Mouse (Mus musculus): ENCODE results near the gene Fndc8. TPM values are rescaled to one million over a fixed set of nuclear protein-coding genes. Genes with fewer than 3 reads are reported as not detected.

Fndc8 gene
- polyA plus RNA-seq, 1 experiment, result 0.11 TPM

- no peak for TF ChIP-seq POLR2A (IDR thresholded peaks at IDR 0.05; ENCODE audit: borderline replicate concordance, extremely low read depth, low read depth, low read length)
- no peak for TF ChIP-seq CTCF (IDR thresholded peaks at IDR 0.05; ENCODE audit: insufficient read depth, low read length)
- no peak overlapping the region for H3K4me3 ChIP-seq (replicated peaks; ENCODE audit: extremely low read depth, low read depth, low read length)
- 85% methylated on average over 7 of the region's 7 CpGs for WGBS
- H3K4me1 ChIP-seq (ENCODE audit: control insufficient read depth, insufficient read depth, low read length), result peaks cover 2% of the 10 kb centered on the region; the same call in 1 of the 2 replicates
- no peak for DNase-seq
Observed at GRCm38 (mm10) chr11:82852958-82853357, 39.0 kb upstream of the Fndc8 start.

DNA sequence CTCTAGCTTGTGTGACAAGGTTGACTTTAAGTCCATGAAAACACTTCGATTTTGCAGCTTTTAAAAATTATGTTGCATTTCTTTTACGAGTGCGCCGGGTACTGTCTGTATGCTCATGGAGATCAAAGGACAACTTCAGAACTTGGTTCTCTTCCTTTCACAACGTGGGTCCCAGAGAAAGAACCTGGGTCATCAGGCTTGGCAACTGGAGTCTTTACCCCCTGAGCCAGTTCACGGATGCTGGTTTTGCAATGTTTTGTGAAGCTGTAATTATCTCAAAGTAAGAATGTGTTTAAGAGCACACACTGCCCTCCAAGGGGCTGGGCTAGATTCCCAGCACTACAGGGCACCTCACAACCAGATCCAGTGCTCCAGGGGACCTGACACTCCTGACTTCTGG lies 37.8 kb upstream of the Fndc8 start:
- Histone ChIP-seq H3K4me3 (replicated peaks; ENCODE audit: extremely low read depth, low read depth, low read length) (no peak overlapping the region), H3K4me1 (ENCODE audit: control insufficient read depth, insufficient read depth, low read length) (peaks cover 2% of the 10 kb centered on the region; the same call in 1 of the 2 replicates)
- WGBS, result 80% methylated on average over 6 of the region's 6 CpGs
- TF ChIP-seq POLR2A (IDR thresholded peaks at IDR 0.05; ENCODE audit: borderline replicate concordance, extremely low read depth, low read depth, low read length), result no peak
- TF ChIP-seq CTCF (IDR thresholded peaks at IDR 0.05; ENCODE audit: insufficient read depth, low read length), result no peak
- no peak for DNase-seq

DNA sequence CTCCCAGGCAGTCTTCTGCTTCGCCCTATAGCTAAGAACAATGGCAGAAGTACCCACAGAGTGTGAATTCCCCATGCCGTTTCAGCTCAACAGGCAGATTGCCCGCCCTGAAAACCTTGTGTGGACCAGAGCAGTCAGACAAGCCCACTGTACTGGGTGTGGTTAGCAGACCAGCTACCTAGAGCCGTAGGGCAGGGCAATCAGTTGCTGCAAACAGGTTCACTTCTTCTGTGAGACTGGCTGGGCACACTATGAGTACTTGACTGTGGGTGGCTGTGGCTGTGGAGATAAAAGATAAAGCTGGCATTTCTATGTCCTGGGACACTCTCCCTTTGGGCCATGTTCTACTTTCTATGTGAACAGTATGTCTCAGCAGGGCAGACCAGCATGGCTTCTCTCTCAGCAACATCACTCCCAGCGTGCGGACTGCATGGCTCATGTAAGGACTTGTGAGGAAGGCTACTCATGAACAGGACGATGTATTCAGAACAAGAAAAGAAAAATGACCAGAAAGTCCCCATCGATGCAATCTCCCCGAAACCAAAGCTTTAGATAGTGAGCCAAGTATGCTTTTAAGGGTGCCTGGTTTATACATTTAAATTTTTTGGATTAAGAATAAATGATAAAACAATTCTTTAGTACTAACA lies 36.5 kb upstream of the Fndc8 start:
- no peak for DNase-seq
- Histone ChIP-seq H3K4me3 (replicated peaks; ENCODE audit: extremely low read depth, low read depth, low read length) (no peak overlapping the region), H3K4me1 (ENCODE audit: control insufficient read depth, insufficient read depth, low read length) (peaks cover 2% of the 10 kb centered on the region; the same call in 1 of the 2 replicates)
- TF ChIP-seq CTCF (IDR thresholded peaks at IDR 0.05; ENCODE audit: insufficient read depth, low read length), result no peak
- no peak for TF ChIP-seq POLR2A (IDR thresholded peaks at IDR 0.05; ENCODE audit: borderline replicate concordance, extremely low read depth, low read depth, low read length)
- WGBS, result 78% methylated on average over 9 of the region's 9 CpGs

- no peak overlapping the region for H3K4me3 ChIP-seq (replicated peaks; ENCODE audit: extremely low read depth, low read depth, low read length)
- WGBS, result 73% methylated on average over 10 of the region's 10 CpGs
- no peak for DNase-seq
- no peak for TF ChIP-seq POLR2A (IDR thresholded peaks at IDR 0.05; ENCODE audit: borderline replicate concordance, extremely low read depth, low read depth, low read length)
- peaks cover 2% of the 10 kb centered on the region; the same call in 1 of the 2 replicates for H3K4me1 ChIP-seq (ENCODE audit: control insufficient read depth, insufficient read depth, low read length)
Observed at GRCm38 (mm10) chr11:82856032-82856431, 35.9 kb upstream of the Fndc8 start.

DNA sequence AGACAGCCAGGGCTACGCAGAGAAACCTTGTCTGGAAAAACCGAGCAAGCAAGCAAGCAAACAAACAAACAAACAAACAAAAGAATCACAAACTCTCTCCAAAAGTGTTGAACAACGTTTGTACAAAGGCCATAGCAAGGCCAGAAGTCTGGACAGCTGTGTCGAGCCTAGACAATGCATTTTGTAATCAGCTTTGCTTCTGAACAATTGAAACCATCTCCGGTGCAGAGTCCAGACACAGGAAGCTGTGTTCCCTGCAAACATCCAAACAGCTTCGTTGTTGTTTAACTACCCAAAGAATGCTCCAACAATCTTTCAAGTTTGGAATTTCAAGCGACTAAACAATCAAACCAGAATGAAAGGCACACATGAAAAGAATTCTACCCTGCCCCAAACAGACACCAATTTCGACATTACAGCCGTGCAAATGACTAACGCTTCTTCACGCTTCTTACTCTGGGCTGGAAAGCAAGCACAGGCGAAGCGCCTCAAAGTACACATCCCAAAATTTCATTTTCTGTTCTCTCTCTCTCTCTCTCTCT lies 34.5 kb upstream of the Fndc8 start:
- no peak for DNase-seq
- 49% methylated on average over 13 of the region's 13 CpGs for WGBS
- no peak for TF ChIP-seq CTCF (IDR thresholded peaks at IDR 0.05; ENCODE audit: insufficient read depth, low read length)
- no peak for TF ChIP-seq POLR2A (IDR thresholded peaks at IDR 0.05; ENCODE audit: borderline replicate concordance, extremely low read depth, low read depth, low read length)

GRCm38 (mm10) chr11:82860759-82861158 lies 31.2 kb upstream of the Fndc8 start:
- no peak for DNase-seq
- Histone ChIP-seq H3K4me3 (replicated peaks; ENCODE audit: extremely low read depth, low read depth, low read length) (no peak overlapping the region), H3K4me1 (ENCODE audit: control insufficient read depth, insufficient read depth, low read length) (peaks cover 4% of the 10 kb centered on the region; the same call in 1 of the 2 replicates)
- WGBS, result 72% methylated on average over 6 of the region's 6 CpGs
- TF ChIP-seq POLR2A (IDR thresholded peaks at IDR 0.05; ENCODE audit: borderline replicate concordance, extremely low read depth, low read depth, low read length) (no peak), CTCF (IDR thresholded peaks at IDR 0.05; ENCODE audit: insufficient read depth, low read length) (no peak)

More for the DNA sequence above, 34.5 kb upstream of the Fndc8 start:
- Histone ChIP-seq H3K4me1 (ENCODE audit: control insufficient read depth, insufficient read depth, low read length) (peaks cover 4% of the 10 kb centered on the region; the same call in 1 of the 2 replicates), H3K4me3 (replicated peaks; ENCODE audit: extremely low read depth, low read depth, low read length) (no peak overlapping the region)

- DNase-seq, result no peak
- no peak for TF ChIP-seq POLR2A (IDR thresholded peaks at IDR 0.05; ENCODE audit: borderline replicate concordance, extremely low read depth, low read depth, low read length)
- no peak for TF ChIP-seq CTCF (IDR thresholded peaks at IDR 0.05; ENCODE audit: insufficient read depth, low read length)
- 63% methylated on average over 8 of the region's 8 CpGs for WGBS
- no peak overlapping the region for H3K4me3 ChIP-seq (replicated peaks; ENCODE audit: extremely low read depth, low read depth, low read length)
- H3K4me1 ChIP-seq (ENCODE audit: control insufficient read depth, insufficient read depth, low read length), result peaks cover 5% of the 10 kb centered on the region
Observed at GRCm38 (mm10) chr11:82861558-82861957, 30.4 kb upstream of the Fndc8 start.

DNA sequence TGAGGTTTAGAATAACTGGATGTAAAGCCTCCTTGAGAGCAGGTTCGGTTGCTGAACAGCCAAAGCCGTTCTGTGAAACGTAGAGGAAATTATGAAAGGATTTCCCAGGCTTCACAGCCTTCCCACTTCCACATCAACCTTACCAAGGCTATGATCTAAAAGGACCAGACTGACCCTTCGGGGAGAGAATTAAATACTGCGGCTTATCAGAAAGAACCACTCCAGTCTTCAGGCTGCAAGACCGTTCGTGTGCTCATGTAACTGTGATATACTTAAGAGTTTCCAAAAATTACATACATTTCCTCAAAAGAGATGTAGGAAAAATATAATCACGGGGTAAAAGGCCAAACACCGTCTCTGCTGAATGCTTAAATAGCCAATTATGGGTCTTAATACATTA lies 29.3 kb upstream of the Fndc8 start:
- peaks cover 4% of the 10 kb centered on the region for H3K4me1 ChIP-seq (ENCODE audit: control insufficient read depth, insufficient read depth, low read length)
- no peak overlapping the region for H3K4me3 ChIP-seq (replicated peaks; ENCODE audit: extremely low read depth, low read depth, low read length)
- WGBS, result 84% methylated on average over 9 of the region's 9 CpGs
- TF ChIP-seq POLR2A (IDR thresholded peaks at IDR 0.05; ENCODE audit: borderline replicate concordance, extremely low read depth, low read depth, low read length), result no peak
- DNase-seq, result no peak

DNA sequence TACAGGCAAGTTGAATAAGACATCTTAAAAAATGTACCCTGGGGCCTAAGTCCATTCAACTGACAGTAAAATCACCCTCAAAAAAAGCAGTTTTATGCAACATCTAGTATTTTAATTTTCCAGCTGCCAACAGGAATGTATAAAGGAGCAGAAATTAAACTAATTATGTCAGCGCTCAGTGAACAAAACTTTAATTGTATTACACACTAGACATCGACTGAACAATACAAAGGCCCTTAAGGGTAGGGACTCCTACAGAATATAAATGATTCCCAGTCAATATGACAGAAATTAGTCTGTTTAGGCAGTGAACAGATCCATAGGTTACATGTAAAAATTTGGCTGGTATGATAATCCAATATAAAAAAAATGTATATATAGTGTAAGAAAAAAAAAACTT lies 28.9 kb upstream of the Fndc8 start:
- 93% methylated on average over 2 of the region's 2 CpGs for WGBS
- Histone ChIP-seq H3K4me1 (ENCODE audit: control insufficient read depth, insufficient read depth, low read length) (peaks cover 4% of the 10 kb centered on the region), H3K4me3 (replicated peaks; ENCODE audit: extremely low read depth, low read depth, low read length) (no peak overlapping the region)
- TF ChIP-seq POLR2A (IDR thresholded peaks at IDR 0.05; ENCODE audit: borderline replicate concordance, extremely low read depth, low read depth, low read length) (no peak), CTCF (IDR thresholded peaks at IDR 0.05; ENCODE audit: insufficient read depth, low read length) (no peak)
- no peak for DNase-seq

DNA sequence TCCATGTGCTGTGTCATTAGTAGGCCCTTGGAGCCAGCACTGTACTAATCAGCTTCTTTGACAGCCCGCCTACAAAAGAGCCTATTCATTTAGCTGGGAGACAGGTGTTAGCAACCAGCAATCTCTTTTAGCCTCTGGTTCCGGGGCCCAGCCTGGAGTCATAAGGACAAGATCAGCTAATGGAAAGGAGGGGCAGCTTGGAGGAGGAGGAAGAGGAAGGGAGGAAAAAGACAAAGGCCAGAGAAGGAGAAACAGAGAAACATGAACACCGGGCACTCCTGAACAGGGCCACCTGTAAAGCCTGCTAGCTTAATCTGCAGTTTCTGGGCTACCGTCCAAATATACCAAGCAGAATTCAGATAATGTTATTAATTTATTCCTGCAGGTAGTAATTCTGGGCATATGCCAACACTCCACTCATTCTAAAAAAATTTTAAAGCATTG lies 28.4 kb upstream of the Fndc8 start:
- TF ChIP-seq POLR2A (IDR thresholded peaks at IDR 0.05; ENCODE audit: borderline replicate concordance, extremely low read depth, low read depth, low read length) (no peak), CTCF (IDR thresholded peaks at IDR 0.05; ENCODE audit: insufficient read depth, low read length) (no peak)
- 63% methylated on average over 4 of the region's 4 CpGs for WGBS
- DNase-seq, result no peak
- peaks cover 4% of the 10 kb centered on the region for H3K4me1 ChIP-seq (ENCODE audit: control insufficient read depth, insufficient read depth, low read length)
- H3K4me3 ChIP-seq (replicated peaks; ENCODE audit: extremely low read depth, low read depth, low read length), result no peak overlapping the region
